Mouse (Mus musculus): Measurements from ENCODE around the gene Armc12. TPM values are rescaled to one million over a fixed set of nuclear protein-coding genes. Genes with fewer than 3 reads are reported as not detected.
A peak's percentile ranks its signal among the peaks of the same experiment; 100 is the strongest.

The Armc12 gene
- total RNA-seq, 2 experiments from 2014 or later, result not detected

- DNase-seq (ENCODE audit: low spot score in 2 of 2), result peak in 1 of 2 experiments; percentile 26
These were observed 17.9 kb upstream of the Armc12 start for GRCm38 (mm10) chr17:28512696-28513095.

DNA sequence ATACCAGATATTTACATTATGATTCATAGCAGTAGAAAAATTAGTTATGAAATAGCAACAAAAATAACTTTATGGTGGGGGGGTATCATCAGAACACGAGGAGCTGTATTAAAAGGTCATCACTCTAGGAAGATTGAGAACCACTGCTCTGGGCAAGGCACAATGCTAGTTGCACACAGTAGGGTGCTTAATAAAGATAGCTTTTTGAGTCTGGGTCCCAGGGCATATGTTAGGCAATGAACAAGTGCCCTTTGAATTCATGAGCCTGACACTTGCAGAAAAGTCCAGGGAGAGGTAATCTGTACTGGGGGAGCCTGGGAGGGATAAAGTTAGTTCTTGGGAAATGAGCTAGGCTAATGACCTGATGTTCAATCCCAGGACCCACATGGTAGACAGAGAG lies 17.3 kb upstream of the Armc12 start:
- DNase-seq (ENCODE audit: low spot score in 2 of 2), result no peak

DNA sequence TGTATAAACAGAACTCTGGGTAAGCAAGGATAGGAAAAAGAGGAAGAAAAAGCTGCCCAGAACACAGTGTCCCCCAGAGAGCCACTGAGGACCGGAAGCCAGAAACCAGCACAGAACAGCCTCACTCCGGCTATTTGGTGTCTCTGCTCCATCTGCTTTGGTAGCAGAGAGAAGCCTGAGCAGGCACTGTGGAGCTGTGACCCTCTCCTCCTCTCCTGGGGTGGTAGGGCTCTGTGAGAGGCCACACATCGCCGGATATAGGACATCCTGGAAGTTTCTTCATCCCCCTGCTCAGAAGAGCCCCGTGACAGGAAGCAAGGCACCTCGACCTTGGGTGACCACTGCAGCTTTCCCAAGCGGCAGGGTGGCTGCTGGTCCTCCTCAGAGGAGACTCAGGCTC lies 16.8 kb upstream of the Armc12 start:
- peak in 1 of 2 experiments; percentile 18 for DNase-seq (ENCODE audit: low spot score in 2 of 2)

DNA sequence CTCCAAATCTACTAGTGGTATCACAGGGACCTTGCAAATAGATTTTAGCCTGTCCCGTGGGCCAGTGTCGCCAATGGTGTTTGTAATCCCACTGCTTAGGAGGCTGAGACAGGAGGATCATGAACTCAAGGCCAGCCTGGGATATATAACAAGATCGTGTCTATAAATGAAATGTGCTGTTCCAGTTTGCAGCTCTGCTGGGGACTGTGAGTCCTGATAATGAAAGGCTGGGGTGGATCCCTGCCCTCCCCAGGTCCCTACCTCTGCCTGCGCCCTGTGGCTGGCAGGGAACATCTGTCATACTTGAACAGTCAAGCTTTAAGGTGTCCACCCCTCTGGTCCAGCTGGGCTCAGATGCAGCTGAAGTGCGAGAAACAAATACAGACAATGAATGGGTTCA lies 16.1 kb upstream of the Armc12 start:
- no peak for DNase-seq (ENCODE audit: low spot score in 2 of 2)

GRCm38 (mm10) chr17:28515431-28516341 lies 14.9 kb upstream of the Armc12 start:
- DNase-seq (ENCODE audit: low spot score in 2 of 2), result no peak

DNA sequence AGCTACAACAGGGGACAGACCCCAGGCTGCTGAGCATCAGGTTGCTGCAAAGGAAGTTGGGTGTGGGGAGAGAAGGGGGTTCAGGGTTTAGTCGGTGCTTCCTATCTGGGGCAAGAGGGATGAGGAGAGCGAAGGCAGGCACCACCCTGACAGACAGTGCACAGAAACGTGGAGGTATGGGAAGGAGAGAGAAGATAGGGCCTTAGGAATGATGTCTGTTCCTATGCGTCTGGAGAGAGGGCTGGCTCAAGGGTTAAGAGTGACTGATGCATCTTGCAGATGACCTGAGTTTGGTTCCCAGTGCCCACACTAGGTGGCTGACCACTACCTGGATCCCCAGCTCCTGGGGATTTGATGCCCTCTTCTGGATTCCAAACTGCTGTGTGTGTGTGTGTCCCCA lies 13.7 kb upstream of the Armc12 start:
- DNase-seq (ENCODE audit: low spot score in 2 of 2), result no peak

GRCm38 (mm10) chr17:28517441-28517955 lies 13.1 kb upstream of the Armc12 start, which contains the start of gene Fkbp5:
Gene Fkbp5 (minus strand): TSS chr17:28517527.
- peak in 1 of 2 experiments; percentile 65 for DNase-seq (ENCODE audit: low spot score in 2 of 2)

- DNase-seq (ENCODE audit: low spot score in 2 of 2), result peak; percentile 82 to 94
These were observed 12.5 kb upstream of the Armc12 start for GRCm38 (mm10) chr17:28517956-28518614.

DNA sequence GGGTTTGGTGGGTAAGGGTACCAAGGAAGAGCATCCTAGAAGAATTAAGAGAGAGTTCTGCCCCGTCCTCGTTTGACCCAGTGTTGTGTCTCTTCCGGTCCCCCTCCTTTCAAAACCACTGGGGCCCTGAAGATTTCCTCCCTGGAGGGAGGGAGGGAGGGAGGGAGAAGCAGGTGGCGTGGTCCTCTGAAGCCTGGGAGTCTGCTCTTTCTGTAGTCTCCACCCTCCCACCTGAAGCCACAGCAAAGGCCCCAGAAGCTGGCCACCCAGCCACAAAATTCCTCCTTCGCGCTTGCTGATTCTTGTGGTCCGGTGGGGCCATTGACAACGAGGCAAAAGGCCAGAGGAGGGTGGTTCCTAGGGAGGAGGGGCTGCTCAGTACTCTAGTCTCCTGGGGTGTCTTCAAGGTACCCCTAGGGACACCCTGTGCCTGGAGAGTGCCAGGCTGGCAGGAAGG lies 12.0 kb upstream of the Armc12 start:
- peak in 1 of 2 experiments; percentile 33 for DNase-seq (ENCODE audit: low spot score in 2 of 2)

DNA sequence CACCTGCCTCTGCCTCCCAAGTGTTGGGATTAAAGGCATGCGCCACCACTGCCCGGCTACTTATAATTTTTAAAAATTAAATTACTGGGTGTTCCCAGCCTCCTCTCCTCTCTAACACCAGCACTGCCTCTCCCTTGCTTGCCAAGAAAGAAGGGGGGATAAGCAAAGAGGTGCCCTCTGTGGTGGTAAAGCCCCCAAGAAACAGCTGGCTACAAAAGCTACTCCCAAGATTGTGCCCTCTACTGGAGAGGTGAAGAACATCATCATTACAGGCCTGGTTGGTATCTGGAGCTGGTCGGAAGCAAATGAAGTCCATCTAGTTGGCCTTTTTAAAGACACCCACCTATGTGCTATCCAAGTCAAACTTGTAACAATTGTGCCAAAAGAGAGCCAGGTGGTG lies 10.8 kb upstream of the Armc12 start:
- peak in 1 of 2 experiments; percentile 23 for DNase-seq (ENCODE audit: low spot score in 2 of 2)

DNA sequence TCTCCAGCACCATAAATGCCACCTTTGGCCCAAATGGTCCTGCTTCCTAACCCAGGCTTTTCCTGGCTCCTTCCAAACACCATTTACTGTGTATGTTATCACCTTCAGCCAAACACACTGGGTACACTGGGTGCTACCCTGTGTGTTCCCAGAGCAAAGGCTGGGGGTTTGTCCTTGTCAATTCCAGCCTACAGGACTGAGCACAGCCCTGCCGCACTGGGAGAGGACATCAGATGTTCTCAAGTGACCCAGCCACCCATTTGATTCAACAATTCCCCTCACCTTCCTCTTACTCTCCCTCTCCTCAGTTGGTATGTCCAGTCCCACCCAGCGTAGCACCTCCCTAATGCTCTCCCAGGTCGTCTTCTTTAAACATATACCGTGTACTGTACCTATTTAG lies 10.0 kb upstream of the Armc12 start:
- DNase-seq (ENCODE audit: low spot score in 2 of 2), result no peak

GRCm38 (mm10) chr17:28521071-28521726 lies 9.4 kb upstream of the Armc12 start:
- no peak for DNase-seq (ENCODE audit: low spot score in 2 of 2)

DNA sequence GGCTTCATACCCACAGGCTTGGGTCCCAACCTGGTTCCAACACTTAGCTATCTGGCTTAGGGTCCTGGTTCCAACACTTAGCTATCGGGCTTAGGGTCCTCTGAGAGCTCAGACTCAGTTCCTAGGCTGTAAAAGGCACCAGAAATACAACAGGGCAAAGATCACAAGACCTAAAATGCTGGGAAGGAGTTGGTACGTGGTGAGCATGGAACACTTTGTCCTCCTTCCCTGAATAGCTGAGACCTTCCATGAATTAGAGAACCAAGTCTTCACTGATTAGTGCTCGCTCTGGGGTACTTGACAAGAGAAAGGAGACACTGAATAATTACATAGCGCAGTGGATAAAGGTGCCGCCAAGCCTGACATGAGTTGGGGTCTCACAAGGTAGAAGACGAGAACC lies 8.7 kb upstream of the Armc12 start:
- peak in 1 of 2 experiments; percentile 37 for DNase-seq (ENCODE audit: low spot score in 2 of 2)

- DNase-seq (ENCODE audit: low spot score in 2 of 2), result peak; percentile 92 to 97
These were observed 7.8 kb upstream of the Armc12 start for GRCm38 (mm10) chr17:28522623-28523354.

- no peak for DNase-seq (ENCODE audit: low spot score in 2 of 2)
These were observed 7.1 kb upstream of the Armc12 start for GRCm38 (mm10) chr17:28523355-28524008.

DNA sequence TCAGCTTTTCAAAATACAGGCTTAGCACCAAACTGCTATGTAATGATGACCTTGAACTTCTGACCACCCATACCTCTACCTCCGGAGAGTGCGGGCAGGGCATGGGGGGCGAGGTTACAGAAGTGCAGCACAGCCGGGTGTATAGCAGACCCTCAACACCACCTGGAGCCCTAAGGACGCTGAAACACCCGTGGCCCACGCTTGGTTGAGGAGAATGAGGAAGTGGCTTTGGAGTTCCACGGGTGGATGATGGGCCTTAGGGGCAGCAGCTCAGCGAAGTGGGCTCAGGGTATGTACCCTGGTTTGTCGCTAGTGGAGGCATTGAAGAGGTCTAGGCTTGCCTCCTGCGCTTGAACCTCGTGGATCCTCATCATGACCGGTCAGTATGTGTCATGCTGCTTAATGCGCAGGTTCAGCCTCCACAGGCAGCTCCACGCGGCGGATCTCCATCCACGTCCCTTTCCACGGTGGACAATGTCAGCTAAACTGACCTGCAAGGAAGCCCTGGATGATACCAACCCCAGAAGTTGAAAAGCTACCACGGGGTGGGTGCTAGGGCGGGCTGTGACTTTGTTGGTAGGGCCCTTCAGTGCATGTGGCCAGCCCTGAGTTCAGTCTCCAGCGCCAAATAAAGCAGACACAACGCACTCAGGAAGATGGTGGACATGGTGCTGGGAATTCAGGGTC lies 6.5 kb upstream of the Armc12 start:
- peak in 1 of 2 experiments; percentile 19 for DNase-seq (ENCODE audit: low spot score in 2 of 2)

DNA sequence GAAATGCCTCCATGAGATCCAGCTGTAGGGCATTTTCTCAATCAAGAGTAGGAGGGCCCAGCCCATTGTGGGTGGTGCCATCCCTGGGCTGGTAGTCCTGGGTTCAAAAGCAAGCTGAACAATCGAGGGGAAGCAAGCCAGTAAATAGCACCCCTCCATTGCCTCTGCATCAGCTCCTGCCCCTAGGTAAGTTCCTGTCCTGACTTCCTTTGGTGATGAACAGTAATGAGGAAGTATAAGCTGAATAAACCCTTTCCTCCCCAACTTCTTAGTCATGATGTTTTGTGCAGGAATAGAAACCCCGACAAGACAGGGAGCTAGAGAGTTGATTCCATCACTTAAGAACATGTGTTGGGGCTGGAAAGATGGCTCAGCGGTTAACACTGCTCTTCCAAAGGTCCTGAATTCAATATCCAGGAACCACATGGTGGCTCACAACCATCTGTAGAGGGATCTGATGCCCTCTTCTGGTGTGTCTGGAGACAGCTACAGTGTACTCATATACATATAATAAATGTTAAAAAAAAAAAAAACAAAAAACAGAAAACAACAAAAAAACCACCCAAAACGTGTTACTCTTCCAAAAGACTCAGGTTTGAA lies 5.7 kb upstream of the Armc12 start:
- DNase-seq (ENCODE audit: low spot score in 2 of 2), result peak in 1 of 2 experiments; percentile 30

DNA sequence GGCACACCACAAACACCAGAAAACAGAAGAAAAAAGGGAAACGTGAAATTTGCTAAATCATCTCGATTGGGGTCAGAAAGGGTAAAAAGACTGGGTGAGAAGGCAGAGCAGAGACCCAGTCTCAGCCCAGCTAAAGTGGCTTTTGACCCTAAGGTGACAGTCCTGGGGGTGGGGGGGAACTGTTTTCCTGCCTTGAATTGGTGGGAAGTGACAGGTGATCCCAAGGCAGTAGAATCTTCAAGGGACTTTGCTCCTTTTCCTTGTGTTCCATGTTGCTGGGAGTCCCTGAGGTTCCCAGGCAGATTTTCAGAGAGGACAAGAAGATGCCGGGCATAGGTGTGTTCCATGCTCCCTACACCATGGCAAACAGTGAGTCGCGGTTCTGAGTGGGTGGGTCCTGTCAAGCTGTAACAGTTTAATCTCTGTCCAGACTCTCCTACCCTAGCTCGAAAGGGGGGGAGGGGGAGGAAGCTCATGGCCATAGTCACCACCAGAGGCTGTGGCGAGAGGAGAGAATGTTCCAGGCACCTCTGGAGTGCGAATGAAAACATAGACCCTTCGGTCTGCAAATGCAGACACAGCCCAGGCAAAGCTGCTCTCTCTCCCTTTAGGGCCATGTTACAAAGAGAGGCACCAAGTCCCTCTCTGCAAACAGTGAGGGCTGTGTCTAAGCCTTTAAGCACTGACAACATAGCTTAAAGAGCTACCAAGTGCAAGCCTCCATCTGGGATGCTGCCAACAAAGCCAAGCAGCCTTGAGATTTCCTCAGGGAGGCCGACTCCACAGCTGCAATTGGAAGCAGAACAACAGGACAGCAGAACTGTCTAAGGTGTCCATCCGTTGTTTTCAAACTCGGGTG lies 3.2 kb upstream of the Armc12 start:
- DNase-seq (ENCODE audit: low spot score in 2 of 2), result no peak
